Mouse (Mus musculus): ENCODE results near the gene Ankrd55. TPM values are rescaled to one million over a fixed set of nuclear protein-coding genes. Genes with fewer than 3 reads are reported as not detected.
"Not testable (repeated sequence)": the region's sequence is repeated elsewhere in the genome, so short reads cannot be mapped to it uniquely, and the experiment has no call there.

Ankrd55 gene
- total RNA-seq, 2 experiments from 2014 or later: 8.6 to 9.1 TPM

GRCm38 (mm10) chr13:112292489-112292888, 4.2 kb downstream of the Ankrd55 start:
- peak; percentile 28 to 55 for DNase-seq (ENCODE audit: low spot score in 2 of 2)

- no peak for DNase-seq (ENCODE audit: low spot score in 2 of 2)
These were observed 4.8 kb downstream of the Ankrd55 start for GRCm38 (mm10) chr13:112293092-112293491.

GRCm38 (mm10) chr13:112294446-112294845, 6.2 kb downstream of the Ankrd55 start:
- no peak for DNase-seq (ENCODE audit: low spot score in 2 of 2)

- no peak for DNase-seq (ENCODE audit: low spot score in 2 of 2)
These were observed 9.5 kb downstream of the Ankrd55 start for GRCm38 (mm10) chr13:112297781-112298180.

GRCm38 (mm10) chr13:112303429-112303828, 15.2 kb downstream of the Ankrd55 start:
- no peak for DNase-seq (ENCODE audit: low spot score in 2 of 2)

- DNase-seq (ENCODE audit: low spot score in 2 of 2): peak; percentile 30 to 53
These were observed 20.4 kb downstream of the Ankrd55 start for GRCm38 (mm10) chr13:112308672-112309071.

GRCm38 (mm10) chr13:112311611-112312010, 23.4 kb downstream of the Ankrd55 start:
- not testable (repeated sequence) for DNase-seq (ENCODE audit: low spot score in 2 of 2)

- DNase-seq (ENCODE audit: low spot score in 2 of 2): no peak
These were observed 27.2 kb downstream of the Ankrd55 start for GRCm38 (mm10) chr13:112315442-112315841.

- no peak for DNase-seq (ENCODE audit: low spot score in 2 of 2)
These were observed 28.6 kb downstream of the Ankrd55 start for GRCm38 (mm10) chr13:112316622-112317482.

GRCm38 (mm10) chr13:112318124-112318523, 29.9 kb downstream of the Ankrd55 start:
- DNase-seq (ENCODE audit: low spot score in 2 of 2): no peak

GRCm38 (mm10) chr13:112323591-112324266, 35.5 kb downstream of the Ankrd55 start:
- no peak for DNase-seq (ENCODE audit: low spot score in 2 of 2)

GRCm38 (mm10) chr13:112325126-112325525, 36.9 kb downstream of the Ankrd55 start:
- no peak for DNase-seq (ENCODE audit: low spot score in 2 of 2)

GRCm38 (mm10) chr13:112326403-112326802, 38.2 kb downstream of the Ankrd55 start:
- no peak for DNase-seq (ENCODE audit: low spot score in 2 of 2)

- no peak for DNase-seq (ENCODE audit: low spot score in 2 of 2)
These were observed 38.7 kb downstream of the Ankrd55 start for GRCm38 (mm10) chr13:112326977-112327376.

- DNase-seq (ENCODE audit: low spot score in 2 of 2): no peak
These were observed 39.3 kb downstream of the Ankrd55 start for GRCm38 (mm10) chr13:112327511-112327910.

- no peak for DNase-seq (ENCODE audit: low spot score in 2 of 2)
These were observed 42.0 kb downstream of the Ankrd55 start for GRCm38 (mm10) chr13:112330257-112330656.

- peak; percentile 31 to 40 for DNase-seq (ENCODE audit: low spot score in 2 of 2)
These were observed 42.8 kb downstream of the Ankrd55 start for GRCm38 (mm10) chr13:112330919-112331681.

GRCm38 (mm10) chr13:112331682-112332061, 43.4 kb downstream of the Ankrd55 start:
- peak in 1 of 2 experiments; percentile 26 for DNase-seq (ENCODE audit: low spot score in 2 of 2)

- no peak for DNase-seq (ENCODE audit: low spot score in 2 of 2)
These were observed 47.3 kb downstream of the Ankrd55 start for GRCm38 (mm10) chr13:112335531-112335930.

- DNase-seq (ENCODE audit: low spot score in 2 of 2): no peak
These were observed 48.9 kb downstream of the Ankrd55 start for GRCm38 (mm10) chr13:112337146-112337545.

- DNase-seq (ENCODE audit: low spot score in 2 of 2): no peak
These were observed 52.0 kb downstream of the Ankrd55 start for GRCm38 (mm10) chr13:112340205-112340604.

- no peak for DNase-seq (ENCODE audit: low spot score in 2 of 2)
These were observed 52.5 kb downstream of the Ankrd55 start for GRCm38 (mm10) chr13:112340761-112341160.
